Mouse (Mus musculus) frontal cortex, postnatal 14 days (tissue): ENCODE measurements around the gene Zzz3.
A peak's percentile ranks its signal among the peaks of the same experiment; 100 is the strongest.

Experiments used
- DNase-seq, 2 experiments: peaks; one replicate each; pipeline ENCODE4 v3.0.0; 2022; ENCODE audit warnings: low spot score in 2 of 2

The Zzz3 gene

GRCm38 (mm10) chr3:152395350-152396277 is at the start of gene Zzz3:
TSS of gene Zzz3 (plus strand) at chr3:152395473.
- DNase-seq: peak; percentile 77 to 83

- peak; percentile 83 to 93 for DNase-seq
These were observed 49.3 kb upstream of the Zzz3 start, which contains the start of gene Usp33 for GRCm38 (mm10) chr3:152345732-152346632. TSS of gene Usp33 (plus strand) at chr3:152346478.

- DNase-seq: peak in 1 of 2 experiments; percentile 25
These were observed 48.6 kb upstream of the Zzz3 start for GRCm38 (mm10) chr3:152346633-152347141.

GRCm38 (mm10) chr3:152347227-152347626 is 48.0 kb upstream of the Zzz3 start:
- no peak for DNase-seq

- DNase-seq: no peak
These were observed 47.1 kb upstream of the Zzz3 start for GRCm38 (mm10) chr3:152348011-152348830.

DNA sequence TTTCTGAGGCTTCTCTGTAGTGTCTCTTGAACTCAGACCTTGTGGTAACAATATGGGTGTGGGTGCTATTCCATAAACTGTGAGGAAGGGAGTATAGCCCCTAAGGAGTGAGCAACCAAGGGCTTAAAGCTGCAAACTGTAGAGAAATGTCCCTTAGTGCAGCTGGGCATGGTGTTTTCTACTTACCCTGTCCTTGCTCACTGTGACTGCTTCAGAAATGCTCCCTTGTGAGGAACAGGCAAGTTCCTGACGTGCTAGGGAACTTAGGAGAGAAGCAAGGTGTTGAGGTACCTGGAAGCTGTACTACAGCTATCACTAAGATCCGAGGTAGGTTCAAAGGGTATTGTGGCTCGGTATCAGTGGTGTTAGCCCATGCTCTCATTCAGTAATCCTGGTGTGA is 44.8 kb upstream of the Zzz3 start:
- DNase-seq: no peak

GRCm38 (mm10) chr3:152350966-152351365 is 44.3 kb upstream of the Zzz3 start:
- DNase-seq: no peak

DNA sequence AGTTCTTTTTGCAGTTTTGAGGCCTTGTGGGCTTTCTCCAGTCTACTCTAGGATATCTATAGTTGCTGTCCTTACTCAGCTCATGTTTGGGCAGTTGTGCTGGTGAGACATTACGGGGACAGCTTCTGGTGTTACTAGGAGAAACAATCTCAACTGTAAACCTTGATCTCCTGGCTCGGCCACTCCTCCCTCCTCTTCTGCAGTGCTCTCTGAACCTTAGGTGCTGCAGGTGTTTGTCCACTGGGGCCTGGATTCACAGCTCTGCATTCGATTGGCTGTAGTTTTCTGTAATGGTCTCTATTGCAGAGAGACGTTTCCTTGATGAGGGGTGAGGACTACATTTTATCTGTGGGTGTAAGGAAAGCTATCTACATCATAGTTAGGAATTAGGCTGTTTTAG is 43.0 kb upstream of the Zzz3 start:
- DNase-seq: no peak

GRCm38 (mm10) chr3:152353434-152354177 is 41.7 kb upstream of the Zzz3 start:
- DNase-seq: no peak

DNA sequence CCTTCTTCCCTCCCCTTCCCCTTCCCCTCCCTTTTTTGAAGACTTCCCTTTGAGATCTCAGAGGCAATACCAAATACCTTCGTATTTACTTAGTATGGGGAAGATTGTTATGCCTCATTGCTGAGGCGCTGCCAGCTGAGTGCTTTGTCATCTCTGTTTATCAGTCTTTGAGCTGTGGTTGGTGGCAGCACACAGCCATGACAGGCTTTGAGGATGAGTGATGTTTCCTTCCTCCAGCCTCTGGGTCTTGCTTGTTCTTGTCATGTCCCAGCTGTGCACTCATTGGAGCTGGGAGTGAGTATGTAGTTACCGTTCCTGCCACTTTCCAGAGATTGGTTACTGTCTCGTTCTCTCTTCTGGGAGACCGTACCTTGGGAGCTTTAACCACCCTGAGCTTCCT is 39.9 kb upstream of the Zzz3 start:
- DNase-seq: no peak

DNA sequence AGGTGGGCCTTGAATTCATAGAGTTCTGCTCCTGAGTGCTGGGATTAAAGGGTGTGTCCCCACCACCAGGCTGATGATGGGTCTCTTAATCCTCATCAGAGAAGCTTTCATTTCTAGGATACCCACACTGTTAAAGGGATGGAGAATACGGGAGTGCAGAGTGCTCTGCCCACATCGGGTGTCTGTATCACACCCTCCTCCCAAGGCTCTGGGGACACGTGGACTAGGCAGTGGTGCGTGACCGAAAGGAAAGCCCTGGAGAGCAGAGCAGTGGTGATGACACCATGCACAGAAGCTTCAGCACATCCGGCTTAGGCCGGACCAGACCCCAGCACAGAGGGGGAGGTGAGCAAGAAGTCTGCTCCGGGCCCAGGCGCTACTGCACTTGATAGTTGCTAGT is 38.5 kb upstream of the Zzz3 start:
- no peak for DNase-seq

GRCm38 (mm10) chr3:152359151-152359550 is 36.1 kb upstream of the Zzz3 start:
- DNase-seq: no peak

DNA sequence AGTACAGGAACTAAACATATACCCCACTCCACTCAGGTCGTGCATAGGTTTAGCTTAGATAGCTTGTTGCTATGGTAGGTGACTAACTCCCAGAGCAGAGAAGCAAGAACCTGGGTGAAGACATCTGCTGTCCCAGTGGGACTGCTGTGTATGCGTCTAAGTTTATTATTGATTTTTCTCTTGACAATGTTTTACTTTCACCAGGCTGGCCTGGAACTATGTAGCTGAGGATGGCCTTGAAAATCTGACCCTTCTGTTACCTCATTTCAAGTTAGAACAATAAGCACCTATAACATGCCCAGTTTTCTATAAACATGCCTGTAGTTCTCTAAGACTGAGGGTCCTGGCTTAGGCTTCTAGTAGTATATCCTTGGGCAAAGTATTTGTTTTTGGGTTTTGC is 31.1 kb upstream of the Zzz3 start:
- DNase-seq: no peak

DNA sequence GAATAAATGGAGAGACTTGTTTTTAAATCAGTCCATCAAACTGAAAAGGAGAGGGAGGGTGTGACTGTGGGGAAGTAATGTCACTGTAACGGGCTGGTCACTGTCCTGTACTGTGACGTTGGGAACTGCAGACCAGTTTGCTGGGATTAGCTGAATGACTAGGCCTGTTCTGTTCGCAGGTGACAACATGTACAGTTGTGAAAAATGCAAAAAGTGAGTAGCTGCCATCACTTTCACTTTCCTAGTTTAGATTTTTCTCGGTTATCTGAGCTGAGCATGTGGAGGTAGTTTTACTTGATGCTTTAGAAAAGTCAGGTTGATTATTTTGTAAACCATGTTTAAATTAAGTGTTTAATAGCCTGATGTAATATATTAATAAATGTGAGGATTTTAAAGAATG is 19.2 kb upstream of the Zzz3 start:
- DNase-seq: no peak

GRCm38 (mm10) chr3:152384106-152384505 is 11.2 kb upstream of the Zzz3 start:
- no peak for DNase-seq

DNA sequence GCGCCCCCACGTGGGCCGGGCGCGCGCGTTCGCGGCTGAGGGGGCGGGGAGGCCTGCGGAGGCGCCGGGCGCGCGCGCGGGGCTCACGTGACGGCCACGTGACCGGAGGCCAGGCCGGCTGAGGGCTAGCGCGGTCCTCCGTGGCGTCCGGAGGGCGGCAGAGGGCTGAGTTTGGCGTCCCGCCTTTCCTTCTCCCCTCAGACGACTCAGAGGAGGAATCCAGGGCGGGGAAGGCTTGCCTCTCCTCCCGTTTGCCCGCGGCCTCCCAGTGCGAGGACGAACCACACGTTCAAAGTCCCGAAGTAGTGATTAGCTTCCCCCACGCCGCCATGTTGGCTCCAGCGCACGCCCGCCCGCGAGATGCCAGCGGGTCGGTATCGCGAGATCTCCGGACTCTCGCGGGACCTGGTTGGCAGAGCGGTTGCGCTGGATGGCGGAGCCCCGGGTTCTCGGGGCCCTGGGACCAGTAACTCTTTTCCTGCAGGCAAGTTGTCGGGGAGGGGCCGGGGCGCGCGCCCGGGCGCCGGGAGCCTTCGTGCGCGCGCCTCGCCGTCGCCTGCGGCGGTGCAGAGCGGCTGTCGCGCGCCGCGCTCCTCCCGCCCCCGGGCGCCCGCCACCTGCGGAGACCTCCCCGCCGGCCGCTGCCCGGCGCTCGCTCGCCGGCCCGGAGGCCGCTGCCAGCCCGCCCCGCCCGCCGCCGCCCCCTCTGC is 1.2 kb downstream of the Zzz3 start:
- DNase-seq: peak; percentile 94 to 97

DNA sequence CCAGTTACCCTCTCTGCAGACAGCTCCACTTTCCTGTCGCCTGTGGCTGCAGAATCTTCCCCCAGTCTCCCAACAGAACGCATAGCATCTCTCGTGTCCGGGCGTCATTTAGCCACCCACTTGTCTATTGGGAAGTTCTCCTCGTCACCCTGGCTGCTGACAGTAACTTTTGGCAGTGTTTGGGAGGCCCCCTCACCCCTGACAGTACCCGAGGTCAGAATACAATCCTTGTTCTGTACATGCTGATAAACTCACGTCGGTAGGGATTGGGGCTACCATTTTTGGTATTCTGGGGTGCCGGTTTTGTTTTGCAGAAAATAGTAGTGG is 1.7 kb downstream of the Zzz3 start:
- DNase-seq: peak in 1 of 2 experiments; percentile 16

DNA sequence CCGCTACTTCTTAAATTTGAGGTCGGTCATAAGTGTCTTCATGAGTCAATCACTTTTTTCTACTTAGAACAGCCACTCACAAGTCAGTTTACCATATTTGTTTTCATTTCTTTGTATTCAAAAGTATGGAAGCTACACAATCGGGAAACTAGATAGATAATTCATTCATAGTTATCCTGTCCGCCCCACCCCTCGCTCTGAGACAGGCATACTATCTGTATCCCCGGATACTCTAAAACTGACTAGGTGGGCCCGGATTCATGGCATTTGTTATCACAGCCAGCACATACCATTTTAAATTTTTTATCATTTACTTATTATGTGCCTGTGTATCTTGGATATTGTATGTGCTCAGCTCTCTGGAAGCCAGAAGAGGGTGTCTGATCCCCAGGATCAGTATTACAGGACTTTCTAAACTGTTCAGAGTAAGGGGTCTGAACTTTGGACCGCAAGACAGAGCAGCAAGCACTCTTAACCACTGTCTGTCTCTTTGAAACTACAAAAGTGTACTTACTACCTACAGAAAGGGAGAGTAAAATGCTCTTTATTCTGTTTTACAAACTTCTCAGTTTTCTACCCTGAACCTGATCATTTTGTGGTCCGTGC is 2.2 kb downstream of the Zzz3 start:
- DNase-seq: no peak

GRCm38 (mm10) chr3:152400441-152400840 is 5.2 kb downstream of the Zzz3 start:
- no peak for DNase-seq

GRCm38 (mm10) chr3:152400875-152401274 is 5.6 kb downstream of the Zzz3 start:
- no peak for DNase-seq
